In genomic region chr7:27163450-27163805, GRCm38 (mm10) we compare ENCODE assay signal across 10 mouse cellular contexts. TPM values are rescaled to one million over a fixed set of nuclear protein-coding genes. Genes with fewer than 3 reads are reported as not detected.
DNase-seq lines count a peak whose midpoint lies in the region; ATAC-seq and TF ChIP-seq lines count a peak whose summit lies in the region.
"Had no signal": no experiment of that assay in that cellular context is flagged by ENCODE, and none has a peak within 500 bp of the region (broad histone marks: within the 10 kb centered on the region; RNA-seq: fewer than 3 reads in every experiment).

No protein-coding gene starts in this region.

- no peak for ATAC-seq in kidney, embryonic 15.5 days (replicated peaks; ENCODE audit: low FRiP score)
- no peak for ATAC-seq in embryonic facial prominence, embryonic 14.5 days (ENCODE audit: low read depth)
- ATAC-seq in hindbrain, embryonic 14.5 days (ENCODE audit: low FRiP score), result no peak
- ATAC-seq in megakaryocyte progenitor cell, adult 5-6 weeks (replicated peaks; ENCODE audit: poor library complexity), result no peak

- H3K4me3 ChIP-seq in kidney, embryonic 15.5 days (replicated peaks), result peak overlapping the region; percentile 72; the same call in 1 of the 2 replicates
- no peak overlapping the region for H3K4me3 ChIP-seq in embryonic facial prominence, embryonic 14.5 days (ENCODE audit: low read depth, low read length)
- peak overlapping the region; percentile 88; the same call in 1 of the 2 replicates for H3K4me3 ChIP-seq in hindbrain, embryonic 14.5 days (replicated peaks; ENCODE audit: low read length)
- H3K4me3 ChIP-seq in myocyte, result no peak overlapping the region
- H3K4me3 ChIP-seq: erythroblast, embryonic 14.5 days had no signal

- H3K4me2 ChIP-seq in kidney, embryonic 15.5 days, result peak overlapping the region; percentile 86
- H3K4me2 ChIP-seq in embryonic facial prominence, embryonic 14.5 days (ENCODE audit: low read depth, low read length), result peak overlapping the region; percentile 69; the same call in 1 of the 2 replicates
- peak overlapping the region; percentile 64 for H3K4me2 ChIP-seq in hindbrain, embryonic 14.5 days (replicated peaks)
- H3K4me2 ChIP-seq in myocyte (ENCODE audit: low read depth), result peak overlapping the region; percentile 13

- H3K27me3 ChIP-seq in kidney, embryonic 15.5 days, result no peaks in the 10 kb centered on the region
- H3K27me3 ChIP-seq in embryonic facial prominence, embryonic 14.5 days (replicated peaks; ENCODE audit: control insufficient read depth, insufficient read depth, low read length), result no peaks in the 10 kb centered on the region
- H3K27me3 ChIP-seq in hindbrain, embryonic 14.5 days (ENCODE audit: control insufficient read depth, insufficient read depth, low read length), result no peaks in the 10 kb centered on the region
- no peaks in the 10 kb centered on the region for H3K27me3 ChIP-seq in myocyte (ENCODE audit: control insufficient read depth, insufficient read depth, insufficient read length)

- H3ac ChIP-seq in myocyte (ENCODE audit: control insufficient read depth, insufficient read length), result no peak overlapping the region

- DNase-seq in kidney, postnatal 14 days, result no peak
- DNase-seq in embryonic facial prominence, embryonic 14.5 days (ENCODE audit: low spot score), result no peak
- no peak for DNase-seq in hindbrain, embryonic 14.5 days (ENCODE audit: low spot score)
- no peak for DNase-seq in Muller cell, postnatal 12 days (ENCODE audit: inconsistent ontology term)
- no peak for DNase-seq in thymus, postnatal 0 days (ENCODE audit: low spot score)
- DNase-seq: lung, postnatal 14 days had no signal

- no peak overlapping the region for H3K27ac ChIP-seq in kidney, embryonic 15.5 days
- no peak overlapping the region for H3K27ac ChIP-seq in embryonic facial prominence, embryonic 14.5 days (replicated peaks; ENCODE audit: low read depth, low read length)
- no peak overlapping the region for H3K27ac ChIP-seq in hindbrain, embryonic 14.5 days

- peaks cover 50% of the 10 kb centered on the region for H3K36me3 ChIP-seq in kidney, embryonic 15.5 days
- peaks cover 47% of the 10 kb centered on the region for H3K36me3 ChIP-seq in embryonic facial prominence, embryonic 14.5 days (ENCODE audit: control insufficient read depth, insufficient read depth, low read length)
- peaks cover 58% of the 10 kb centered on the region for H3K36me3 ChIP-seq in hindbrain, embryonic 14.5 days (replicated peaks; ENCODE audit: control insufficient read depth, insufficient read depth)
- H3K36me3 ChIP-seq in myocyte (ENCODE audit: control insufficient read depth, insufficient read depth), result no peaks in the 10 kb centered on the region

- peaks cover 12% of the 10 kb centered on the region for H3K79me2 ChIP-seq in myocyte (ENCODE audit: control insufficient read depth, insufficient read depth)

- no peak for TF ChIP-seq POLR2A in myocyte (IDR thresholded peaks at IDR 0.05; ENCODE audit: insufficient read length, low read depth)

- peaks cover 70% of the 10 kb centered on the region for H3K4me1 ChIP-seq in kidney, embryonic 15.5 days
- peaks cover 30% of the 10 kb centered on the region for H3K4me1 ChIP-seq in embryonic facial prominence, embryonic 14.5 days (ENCODE audit: control insufficient read depth, insufficient read depth, low read length)
- peaks cover 56% of the 10 kb centered on the region for H3K4me1 ChIP-seq in hindbrain, embryonic 14.5 days (replicated peaks; ENCODE audit: control insufficient read depth, insufficient read depth, low read length)

- 56% methylated on average over 5 of the region's 5 CpGs for WGBS in kidney, embryonic 15.5 days
- 70% methylated on average over 5 of the region's 5 CpGs for WGBS in embryonic facial prominence, embryonic 14.5 days
- WGBS in hindbrain, embryonic 14.5 days, result 80% methylated on average over 5 of the region's 5 CpGs

- H3K9me3 ChIP-seq in kidney, embryonic 15.5 days (replicated peaks), result no peaks in the 10 kb centered on the region
- no peaks in the 10 kb centered on the region for H3K9me3 ChIP-seq in embryonic facial prominence, embryonic 14.5 days (ENCODE audit: control insufficient read depth, low read length)
- H3K9me3 ChIP-seq in hindbrain, embryonic 14.5 days (ENCODE audit: control insufficient read depth, low read length), result no peaks in the 10 kb centered on the region

- H3K9ac ChIP-seq in kidney, embryonic 15.5 days, result no peak overlapping the region
- 0 out of 2 replicates have a peak overlapping the region, but pooled peaks have one; percentile 90 for H3K9ac ChIP-seq in embryonic facial prominence, embryonic 14.5 days (ENCODE audit: low read depth, low read length)
- H3K9ac ChIP-seq in hindbrain, embryonic 14.5 days, result peak overlapping the region; percentile 88

TF ChIP-seq in myocyte, 11 proteins besides CTCF, POLR2A, EP300 and RAD21:
- TF ChIP-seq SRF (IDR thresholded peaks at IDR 0.05; ENCODE audit: control insufficient read depth, insufficient read length, low read depth) (no peak), REST (IDR thresholded peaks at IDR 0.05; ENCODE audit: insufficient read depth, insufficient read length) (no peak), TCF12 (IDR thresholded peaks at IDR 0.05; ENCODE audit: insufficient read depth, poor library complexity, severe bottlenecking) (no peak), POLR2AphosphoS2 (IDR thresholded peaks at IDR 0.05; ENCODE audit: insufficient read length, low read depth) (no peak), CEBPB (IDR thresholded peaks at IDR 0.05; ENCODE audit: insufficient read depth, poor library complexity, severe bottlenecking) (no peak), MYOD1 (IDR thresholded peaks at IDR 0.05; ENCODE audit: control insufficient read depth in 1 of 3, insufficient read length in 2 of 3, low read depth in 2 of 3) (no peak), E2F4 (IDR thresholded peaks at IDR 0.05; ENCODE audit: insufficient read depth) (no peak), USF1 (IDR thresholded peaks at IDR 0.05; ENCODE audit: low read depth) (no peak), MYOG (IDR thresholded peaks at IDR 0.05; ENCODE audit: control insufficient read depth in 1 of 3, insufficient read depth in 1 of 3, insufficient read length in 2 of 3, low read depth in 2 of 3) (no peak)
TF ChIP-seq in myocyte: peak in this region for 0.

RNA-seq across cellular contexts. Expression of gene Egln2, which starts 3.2 kb away (rescaled TPM):
- 65.4 and 74.9 TPM in 2 replicates for polyA plus RNA-seq in kidney, embryonic 15.5 days (2015; fragmentation: Nextera tagmentation; extraction: Ambion mirVana)
- 41.1 and 47.1 TPM in 2 replicates for polyA plus RNA-seq in embryonic facial prominence, embryonic 14.5 days (2014; fragmentation: Nextera tagmentation; extraction: Ambion mirVana)
- polyA plus RNA-seq in hindbrain, embryonic 14.5 days (2014; fragmentation: Nextera tagmentation; extraction: Ambion mirVana), result 55.3 and 55.7 TPM in 2 replicates
- 61.4 TPM for polyA plus RNA-seq in myocyte (2012; fragmentation: generic; extraction: Trizol)
- total RNA-seq in megakaryocyte progenitor cell, adult 5-6 weeks (2015), result 7.8 and 7.9 TPM in 2 replicates
- 26.2 and 26.3 TPM in 2 replicates for total RNA-seq in megakaryocyte progenitor cell, adult 5-6 weeks (2017)
- 52.4 and 59.5 TPM in 2 replicates for polyA plus RNA-seq in thymus, postnatal 0 days (2015; fragmentation: Nextera tagmentation; extraction: Ambion mirVana)

RNA-seq across cellular contexts. Expression of gene Cyp2t4, which starts 9.9 kb away (rescaled TPM):
- polyA plus RNA-seq in kidney, embryonic 15.5 days (2015; fragmentation: Nextera tagmentation; extraction: Ambion mirVana), result 0.10 TPM in 1 of 2 replicates, not detected in the other
- 0.26 and 1.0 TPM in 2 replicates for polyA plus RNA-seq in embryonic facial prominence, embryonic 14.5 days (2014; fragmentation: Nextera tagmentation; extraction: Ambion mirVana)
- 0.17 and 0.19 TPM in 2 replicates for polyA plus RNA-seq in hindbrain, embryonic 14.5 days (2014; fragmentation: Nextera tagmentation; extraction: Ambion mirVana)
- polyA plus RNA-seq in myocyte (2012; fragmentation: generic; extraction: Trizol), result 0.02 TPM
- total RNA-seq in megakaryocyte progenitor cell, adult 5-6 weeks (2015), result not detected in 2 replicates
- total RNA-seq in megakaryocyte progenitor cell, adult 5-6 weeks (2017), result not detected in 2 replicates
- polyA plus RNA-seq in thymus, postnatal 0 days (2015; fragmentation: Nextera tagmentation; extraction: Ambion mirVana), result 0.10 TPM in 1 of 2 replicates, not detected in the other
- polyA plus RNA-seq: erythroblast, embryonic 14.5 days had no signal

RNA-seq across cellular contexts. Expression of gene Rab4b, which starts 15.3 kb away (rescaled TPM):
- 60.1 and 66.8 TPM in 2 replicates for polyA plus RNA-seq in kidney, embryonic 15.5 days (2015; fragmentation: Nextera tagmentation; extraction: Ambion mirVana)
- polyA plus RNA-seq in embryonic facial prominence, embryonic 14.5 days (2014; fragmentation: Nextera tagmentation; extraction: Ambion mirVana), result 58.2 and 59.2 TPM in 2 replicates
- 91.3 and 102 TPM in 2 replicates for polyA plus RNA-seq in hindbrain, embryonic 14.5 days (2014; fragmentation: Nextera tagmentation; extraction: Ambion mirVana)
- 56.3 TPM for polyA plus RNA-seq in myocyte (2012; fragmentation: generic; extraction: Trizol)
- total RNA-seq in megakaryocyte progenitor cell, adult 5-6 weeks (2015), result 43.2 and 43.5 TPM in 2 replicates
- 8.5 and 9.8 TPM in 2 replicates for total RNA-seq in megakaryocyte progenitor cell, adult 5-6 weeks (2017)
- polyA plus RNA-seq in thymus, postnatal 0 days (2015; fragmentation: Nextera tagmentation; extraction: Ambion mirVana), result 125 and 131 TPM in 2 replicates

RNA-seq across cellular contexts. Expression of gene Gm21983, which starts 17.5 kb away (rescaled TPM):
- 1.3 TPM in 1 of 2 replicates, not detected in the other for polyA plus RNA-seq in kidney, embryonic 15.5 days (2015; fragmentation: Nextera tagmentation; extraction: Ambion mirVana)
- polyA plus RNA-seq in embryonic facial prominence, embryonic 14.5 days (2014; fragmentation: Nextera tagmentation; extraction: Ambion mirVana), result 0.52 TPM in 1 of 2 replicates, not detected in the other
- polyA plus RNA-seq in hindbrain, embryonic 14.5 days (2014; fragmentation: Nextera tagmentation; extraction: Ambion mirVana), result not detected in 2 replicates
- not detected for polyA plus RNA-seq in myocyte (2012; fragmentation: generic; extraction: Trizol)
- total RNA-seq in megakaryocyte progenitor cell, adult 5-6 weeks (2015), result not detected in 2 replicates
- total RNA-seq in megakaryocyte progenitor cell, adult 5-6 weeks (2017), result not detected in 2 replicates
- not detected in 2 replicates for polyA plus RNA-seq in thymus, postnatal 0 days (2015; fragmentation: Nextera tagmentation; extraction: Ambion mirVana)
- polyA plus RNA-seq: erythroblast, embryonic 14.5 days had no signal

RNA-seq across cellular contexts. Expression of gene Mia, which starts 17.5 kb away (rescaled TPM):
- 18.3 and 20.3 TPM in 2 replicates for polyA plus RNA-seq in kidney, embryonic 15.5 days (2015; fragmentation: Nextera tagmentation; extraction: Ambion mirVana)
- 102 and 115 TPM in 2 replicates for polyA plus RNA-seq in embryonic facial prominence, embryonic 14.5 days (2014; fragmentation: Nextera tagmentation; extraction: Ambion mirVana)
- polyA plus RNA-seq in hindbrain, embryonic 14.5 days (2014; fragmentation: Nextera tagmentation; extraction: Ambion mirVana), result 24.6 and 28.5 TPM in 2 replicates
- 0.13 TPM for polyA plus RNA-seq in myocyte (2012; fragmentation: generic; extraction: Trizol)
- 0.24 TPM in 1 of 2 replicates, not detected in the other for total RNA-seq in megakaryocyte progenitor cell, adult 5-6 weeks (2015)
- total RNA-seq in megakaryocyte progenitor cell, adult 5-6 weeks (2017), result not detected in 2 replicates
- 3.1 and 3.4 TPM in 2 replicates for polyA plus RNA-seq in thymus, postnatal 0 days (2015; fragmentation: Nextera tagmentation; extraction: Ambion mirVana)
- polyA plus RNA-seq: erythroblast, embryonic 14.5 days had no signal

Comparison
In these comparisons a context has a peak if more than half of its experiments do, and no peak if none do; other contexts are left out.
1. H3K4me2 ChIP-seq: peak in every context shown above with its lines; median percentile 86 in kidney, embryonic 15.5 days; 69 in embryonic facial prominence, embryonic 14.5 days; 64 in hindbrain, embryonic 14.5 days; 13 in myocyte.
2. H3K4me3 ChIP-seq: peak in kidney, embryonic 15.5 days (single experiment) and hindbrain, embryonic 14.5 days (single experiment); none in embryonic facial prominence, embryonic 14.5 days (single experiment) and myocyte (single experiment).